Mouse (Mus musculus): Measurements from ENCODE around the gene Dffb.
"Not testable (repeated sequence)": the region's sequence is repeated elsewhere in the genome, so short reads cannot be mapped to it uniquely, and the experiment has no call there.

The Dffb gene

GRCm38 (mm10) chr4:153962631-153963030 is 12.3 kb downstream of the Dffb start:
- DNase-seq: no peak

- no peak for DNase-seq
Observed at GRCm38 (mm10) chr4:153957444-153958250, 17.3 kb downstream of the Dffb start.

- peak; percentile 96 for DNase-seq
Observed at GRCm38 (mm10) chr4:153956569-153957405, 18.1 kb downstream of the Dffb start, which contains the start of gene A430005L14Rik. A430005L14Rik (plus strand) TSS chr4:153957237.

GRCm38 (mm10) chr4:153955651-153956050 is 19.3 kb downstream of the Dffb start:
- no peak for DNase-seq

GRCm38 (mm10) chr4:153951692-153952091 is 23.2 kb downstream of the Dffb start:
- DNase-seq: no peak

GRCm38 (mm10) chr4:153951150-153951549 is 23.8 kb downstream of the Dffb start:
- DNase-seq: no peak

GRCm38 (mm10) chr4:153950372-153950771 is 24.6 kb downstream of the Dffb start:
- no peak for DNase-seq

GRCm38 (mm10) chr4:153945741-153946140 is 29.2 kb downstream of the Dffb start:
- DNase-seq: no peak

GRCm38 (mm10) chr4:153944261-153944660 is 30.7 kb downstream of the Dffb start:
- no peak for DNase-seq

- DNase-seq: peak in 1 of 2 experiments; percentile 16
Observed at GRCm38 (mm10) chr4:153943243-153943642, 31.7 kb downstream of the Dffb start.

GRCm38 (mm10) chr4:153929921-153930320 is 45.0 kb downstream of the Dffb start:
- no peak for DNase-seq

GRCm38 (mm10) chr4:153929425-153929824 is 45.5 kb downstream of the Dffb start:
- no peak for DNase-seq

- no peak for DNase-seq
Observed at GRCm38 (mm10) chr4:153928772-153929299, 46.1 kb downstream of the Dffb start.

GRCm38 (mm10) chr4:153922090-153922489 is 52.8 kb downstream of the Dffb start:
- not testable (repeated sequence) for DNase-seq

GRCm38 (mm10) chr4:153920517-153921233 is 54.3 kb downstream of the Dffb start:
- DNase-seq: no peak

GRCm38 (mm10) chr4:153917773-153918500 is 57.0 kb downstream of the Dffb start:
- no peak for DNase-seq

All from lung, adult 18-20 months (tissue).